Comparison of ENCODE assay signal across 9 mouse cellular contexts in genomic region chr13:94174577-94175279, GRCm38 (mm10).
DNase-seq lines count a peak whose midpoint lies in the region; ATAC-seq and TF ChIP-seq lines count a peak whose summit lies in the region.
"Had no signal": no experiment of that assay in that cellular context is flagged by ENCODE, and none has a peak within 500 bp of the region (broad histone marks: within the 10 kb centered on the region; RNA-seq: fewer than 3 reads in every experiment).

No protein-coding gene starts in this region.

- H3K4me1 ChIP-seq in hindbrain, postnatal 0 days (ENCODE audit: insufficient read depth, low read length), result peaks cover 7% of the 10 kb centered on the region
- peaks cover 11% of the 10 kb centered on the region; the same call in 1 of the 2 replicates for H3K4me1 ChIP-seq in midbrain, embryonic 16.5 days (ENCODE audit: control insufficient read depth, insufficient read depth, low read length)

- TF ChIP-seq CTCF in hindbrain, postnatal 0 days (IDR thresholded peaks at IDR 0.05; ENCODE audit: low read depth), result no peak

- intact Hi-C loops in gastrocnemius, postnatal 14 days (cut with DNase I; ENCODE audit: low total_unique reads), result no loop called here

- peak overlapping the region; percentile 52 for H3K4me3 ChIP-seq in hindbrain, postnatal 0 days (ENCODE audit: low read length)
- H3K4me3 ChIP-seq in midbrain, embryonic 16.5 days (ENCODE audit: low read depth, low read length), result peak overlapping the region; percentile 52

- peak overlapping the region; percentile 63; the same call in 1 of the 2 replicates for H3K27ac ChIP-seq in hindbrain, postnatal 0 days
- H3K27ac ChIP-seq in midbrain, embryonic 16.5 days (ENCODE audit: low read length), result 0 out of 2 replicates have a peak overlapping the region, but pooled peaks have one; percentile 18

- WGBS in hindbrain, postnatal 0 days, result 13% methylated on average over 16 of the region's 16 CpGs
- WGBS in midbrain, embryonic 16.5 days, result 13% methylated on average over 16 of the region's 16 CpGs

- peak overlapping the region; percentile 61 for H3K9ac ChIP-seq in hindbrain, postnatal 0 days (replicated peaks; ENCODE audit: low read length)
- peak overlapping the region; percentile 69 for H3K9ac ChIP-seq in midbrain, embryonic 16.5 days (ENCODE audit: low read depth, low read length)

- peak overlapping the region; percentile 96 for H3K4me2 ChIP-seq in hindbrain, postnatal 0 days (ENCODE audit: low read depth, low read length)
- H3K4me2 ChIP-seq in midbrain, embryonic 16.5 days (ENCODE audit: low read length), result peak overlapping the region; percentile 97

- no peaks in the 10 kb centered on the region for H3K9me3 ChIP-seq in hindbrain, postnatal 0 days (ENCODE audit: low read length)
- H3K9me3 ChIP-seq in midbrain, embryonic 16.5 days (replicated peaks; ENCODE audit: control insufficient read depth, low read length, poor library complexity, severe bottlenecking), result no peaks in the 10 kb centered on the region

- no peaks in the 10 kb centered on the region for H3K36me3 ChIP-seq in hindbrain, postnatal 0 days (ENCODE audit: insufficient read depth, low read length)
- H3K36me3 ChIP-seq in midbrain, embryonic 16.5 days (ENCODE audit: control insufficient read depth, insufficient read depth, low read length), result no peaks in the 10 kb centered on the region

- DNase-seq in gastrocnemius, postnatal 14 days, result peak; percentile 39
- no peak for DNase-seq in gastrocnemius, postnatal 25 days
- peak; percentile 27 for DNase-seq in urinary bladder, postnatal 14 days (ENCODE audit: low spot score)
- no peak for DNase-seq in urinary bladder, adult 2 months (ENCODE audit: low spot score)
- DNase-seq in hindbrain, postnatal 0 days (ENCODE audit: low spot score), result peak; percentile 61
- DNase-seq in embryo, embryonic 9.5 days (ENCODE audit: extremely low spot score), result no peak
- no peak for DNase-seq in frontal cortex, postnatal 36 days (ENCODE audit: low spot score in 2 of 2)

- no peaks in the 10 kb centered on the region for H3K27me3 ChIP-seq in hindbrain, postnatal 0 days (ENCODE audit: insufficient read depth, low read length)
- H3K27me3 ChIP-seq in midbrain, embryonic 16.5 days (ENCODE audit: control insufficient read depth, insufficient read depth, low read depth, low read length), result 0 out of 2 replicates have a peak, but pooled peaks cover 3% of the 10 kb centered on the region
- H3K27me3 ChIP-seq: CH12.LX had no signal

- ATAC-seq in hindbrain, postnatal 0 days, result no peak
- no peak for ATAC-seq in midbrain, embryonic 16.5 days

Comparison
In these comparisons a context has a peak if more than half of its experiments do, and no peak if none do; other contexts are left out.
1. DNase-seq: peak in gastrocnemius, postnatal 14 days (single experiment), urinary bladder, postnatal 14 days (single experiment) and hindbrain, postnatal 0 days (single experiment); none in gastrocnemius, postnatal 25 days (single experiment), urinary bladder, adult 2 months (single experiment), embryo, embryonic 9.5 days (single experiment) and frontal cortex, postnatal 36 days (0 of 2).